Comparison of ENCODE assay signal across 17 mouse cellular contexts in genomic region chr10:110840864-110841263, GRCm38 (mm10).
DNase-seq lines count a peak whose midpoint lies in the region; ATAC-seq lines count a peak whose summit lies in the region.
"Had no signal": no experiment of that assay in that cellular context is flagged by ENCODE, and none has a peak within 500 bp of the region (broad histone marks: within the 10 kb centered on the region; RNA-seq: fewer than 3 reads in every experiment).

No protein-coding gene starts in this region.

- 0 out of 2 replicates have a peak, but pooled peaks cover 4% of the 10 kb centered on the region for H3K4me1 ChIP-seq in heart, embryonic 13.5 days
- no peaks in the 10 kb centered on the region for H3K4me1 ChIP-seq in heart, embryonic 11.5 days (ENCODE audit: control insufficient read depth, insufficient read depth, low read length)
- no peaks in the 10 kb centered on the region for H3K4me1 ChIP-seq in kidney, embryonic 16.5 days (ENCODE audit: insufficient read depth, low read length)
- H3K4me1 ChIP-seq: embryonic facial prominence, embryonic 13.5 days; hindbrain, embryonic 13.5 days; limb, embryonic 15.5 days; midbrain, embryonic 13.5 days; neural tube, embryonic 15.5 days had no signal

- H3K4me3 ChIP-seq in heart, embryonic 13.5 days = no peak overlapping the region
- no peak overlapping the region for H3K4me3 ChIP-seq in heart, embryonic 11.5 days (ENCODE audit: low read depth, low read length)
- H3K4me3 ChIP-seq in kidney, embryonic 16.5 days (ENCODE audit: low read length) = no peak overlapping the region
- H3K4me3 ChIP-seq: embryonic facial prominence, embryonic 13.5 days; hindbrain, embryonic 13.5 days; limb, embryonic 15.5 days; midbrain, embryonic 13.5 days; myocyte; neural tube, embryonic 15.5 days had no signal

- no peak for DNase-seq in kidney, adult 11 months
- DNase-seq in splenic B cell, adult 2 months (ENCODE audit: low read depth, low spot score) = peak; percentile 11
- no peak for DNase-seq in thymus, postnatal 0 days (ENCODE audit: low spot score)
- DNase-seq: cerebellum, adult 8-10 months; gastrocnemius, postnatal 10 days; lung, adult 18-20 months; right cerebral cortex, postnatal 25 days had no signal

- H3K36me3 ChIP-seq in heart, embryonic 13.5 days = no peaks in the 10 kb centered on the region
- no peaks in the 10 kb centered on the region for H3K36me3 ChIP-seq in heart, embryonic 11.5 days (ENCODE audit: control insufficient read depth, insufficient read depth, low read length)
- H3K36me3 ChIP-seq in kidney, embryonic 16.5 days (ENCODE audit: insufficient read depth, low read length) = no peaks in the 10 kb centered on the region
- H3K36me3 ChIP-seq in splenic B cell, adult 2 months (ENCODE audit: control insufficient read depth, insufficient read depth, low read length, poor library complexity, severe bottlenecking) = no peaks in the 10 kb centered on the region
- H3K36me3 ChIP-seq: embryonic facial prominence, embryonic 13.5 days; hindbrain, embryonic 13.5 days; limb, embryonic 15.5 days; midbrain, embryonic 13.5 days; neural tube, embryonic 15.5 days had no signal

- no peaks in the 10 kb centered on the region for H3K27me3 ChIP-seq in heart, embryonic 13.5 days (replicated peaks)
- H3K27me3 ChIP-seq in heart, embryonic 11.5 days (ENCODE audit: control insufficient read depth, insufficient read depth, low read length) = no peaks in the 10 kb centered on the region
- no peaks in the 10 kb centered on the region for H3K27me3 ChIP-seq in kidney, embryonic 16.5 days (ENCODE audit: insufficient read depth, low read length)
- no peaks in the 10 kb centered on the region for H3K27me3 ChIP-seq in splenic B cell, adult 2 months (ENCODE audit: control insufficient read depth, insufficient read depth, low read length, poor library complexity, severe bottlenecking)
- H3K27me3 ChIP-seq: embryonic facial prominence, embryonic 13.5 days; hindbrain, embryonic 13.5 days; limb, embryonic 15.5 days; midbrain, embryonic 13.5 days; neural tube, embryonic 15.5 days had no signal

- ATAC-seq in heart, embryonic 13.5 days (ENCODE audit: extremely low read depth, insufficient number of reproducible peaks, low FRiP score, low TSS enrichment) = peak; percentile 37; the same call in 1 of the 2 replicates
- ATAC-seq in heart, embryonic 11.5 days (replicated peaks; ENCODE audit: insufficient number of reproducible peaks, low FRiP score, low TSS enrichment) = no peak
- peak; percentile 57; the same call in 1 of the 2 replicates for ATAC-seq in kidney, embryonic 16.5 days (ENCODE audit: low FRiP score, low TSS enrichment)
- peak; percentile 33; the same call in 1 of the 2 replicates for ATAC-seq in granulocyte monocyte progenitor cell, adult 5-6 weeks (replicated peaks; ENCODE audit: poor library complexity, severe bottlenecking)
- ATAC-seq: midbrain, embryonic 13.5 days had no signal

- no peaks in the 10 kb centered on the region; the same call in 1 of the 2 replicates for H3K9me3 ChIP-seq in heart, embryonic 13.5 days
- H3K9me3 ChIP-seq in heart, embryonic 11.5 days (replicated peaks; ENCODE audit: control insufficient read depth, low read length) = no peaks in the 10 kb centered on the region
- H3K9me3 ChIP-seq in kidney, embryonic 16.5 days (ENCODE audit: low read length) = no peaks in the 10 kb centered on the region
- H3K9me3 ChIP-seq: embryonic facial prominence, embryonic 13.5 days; hindbrain, embryonic 13.5 days; limb, embryonic 15.5 days; midbrain, embryonic 13.5 days; neural tube, embryonic 15.5 days had no signal

- H3K4me2 ChIP-seq in heart, embryonic 13.5 days = no peak overlapping the region
- H3K4me2 ChIP-seq in heart, embryonic 11.5 days = no peak overlapping the region
- H3K4me2 ChIP-seq in kidney, embryonic 16.5 days (replicated peaks; ENCODE audit: low read depth, low read length) = no peak overlapping the region
- H3K4me2 ChIP-seq: embryonic facial prominence, embryonic 13.5 days; hindbrain, embryonic 13.5 days; limb, embryonic 15.5 days; midbrain, embryonic 13.5 days; neural tube, embryonic 15.5 days had no signal

- 7% methylated on average over 3 of the region's 3 CpGs for WGBS in heart, embryonic 13.5 days
- WGBS in heart, embryonic 11.5 days (ENCODE audit: insufficient replicate concordance) = 23% methylated on average over 3 of the region's 3 CpGs
- 51% methylated on average over 3 of the region's 3 CpGs for WGBS in kidney, embryonic 16.5 days

- no peak overlapping the region for H3K9ac ChIP-seq in heart, embryonic 13.5 days
- H3K9ac ChIP-seq in heart, embryonic 11.5 days (ENCODE audit: low read depth, low read length) = no peak overlapping the region
- H3K9ac ChIP-seq in kidney, embryonic 16.5 days (replicated peaks; ENCODE audit: low read length) = no peak overlapping the region
- H3K9ac ChIP-seq: embryonic facial prominence, embryonic 13.5 days; hindbrain, embryonic 13.5 days; limb, embryonic 15.5 days; midbrain, embryonic 13.5 days; neural tube, embryonic 15.5 days had no signal

- H3K27ac ChIP-seq in heart, embryonic 13.5 days (replicated peaks) = no peak overlapping the region
- no peak overlapping the region for H3K27ac ChIP-seq in heart, embryonic 11.5 days (ENCODE audit: low read depth, low read length)
- peak overlapping the region; percentile 31; the same call in 1 of the 2 replicates for H3K27ac ChIP-seq in kidney, embryonic 16.5 days (ENCODE audit: low read length)
- H3K27ac ChIP-seq: embryonic facial prominence, embryonic 13.5 days; hindbrain, embryonic 13.5 days; limb, embryonic 15.5 days; midbrain, embryonic 13.5 days; neural tube, embryonic 15.5 days had no signal
